Mouse (Mus musculus) CH12.LX (cell line): ENCODE data around the gene Opcml. TPM values are rescaled to one million over a fixed set of nuclear protein-coding genes. Genes with fewer than 3 reads are reported as not detected.

Experiments used
- DNase-seq: peaks from one replicate; pipeline ENCODE4 v3.0.0-alpha.2; 2013; ENCODE audit errors: extremely low read depth
- H3K27ac ChIP-seq: 2 replicates; pipeline ENCODE4 v1.5.1; 2012; ENCODE audit warnings: low read depth, mild to moderate bottlenecking, control low read depth, moderate library complexity; ENCODE audit not compliant: insufficient read depth
- H3K27me3 ChIP-seq: replicated peaks from 2 replicates; pipeline ENCODE3; 2012; ENCODE audit warnings: inconsistent platforms
- H3K36me3 ChIP-seq, 2 experiments: replicated peaks in 1 of 2; 2 replicates each; pipeline versions ENCODE3 to v1.6.1; 2012; ENCODE audit warnings: inconsistent platforms in 1 of 2, low read length in 1 of 2, mild to moderate bottlenecking in 1 of 2, mixed read lengths in 1 of 2, moderate library complexity in 1 of 2; ENCODE audit not compliant: control insufficient read depth in 1 of 2, insufficient read depth in 1 of 2
- H3K4me1 ChIP-seq, 2 experiments: 2 replicates each; pipeline ENCODE4 v1.6.1; 2012; ENCODE audit warnings: inconsistent platforms in 1 of 2, moderate library complexity in 1 of 2; ENCODE audit not compliant: insufficient read depth in 2 of 2, control insufficient read depth in 1 of 2
- H3K4me2 ChIP-seq: 2 replicates; pipeline ENCODE4 v1.6.1; 2012; ENCODE audit warnings: low read depth, mild to moderate bottlenecking, control low read depth; ENCODE audit not compliant: poor library complexity, insufficient read depth, severe bottlenecking
- H3K4me3 ChIP-seq, 3 experiments: fragments of 150-350 bp in 1 of 3; sonication (generic) in 1 of 3; replicated peaks in 1 of 3; 2 replicates each; pipeline versions ENCODE3 to v1.5.1; 2011 to 2012; ENCODE audit warnings: low read depth in 2 of 3, low read length in 2 of 3, mild to moderate bottlenecking in 2 of 3, moderate library complexity in 2 of 3, control low read depth in 1 of 3, improper control_type of control experiment in 1 of 3, inconsistent platforms in 1 of 3, mixed read lengths in 1 of 3; ENCODE audit not compliant: poor library complexity in 1 of 3
- H3K79me2 ChIP-seq: replicated peaks from 2 replicates; pipeline ENCODE4 v1.6.1; 2012; ENCODE audit warnings: mild to moderate bottlenecking, moderate library complexity; ENCODE audit not compliant: control insufficient read depth, poor library complexity, insufficient read depth, severe bottlenecking; ENCODE audit errors: extremely low read depth
- H3K9ac ChIP-seq: 2 replicates; pipeline ENCODE4 v1.6.1; 2012; ENCODE audit warnings: low read depth, mild to moderate bottlenecking, control low read depth, moderate library complexity; ENCODE audit not compliant: insufficient read depth
- H3K9me3 ChIP-seq: replicated peaks from 2 replicates; pipeline ENCODE3; 2012; ENCODE audit warnings: low read length, inconsistent platforms, mixed read lengths
- BHLHE40 ChIP-seq: IDR thresholded peaks from 2 replicates; pipeline ENCODE4 v1.6.1; 2011; ENCODE audit warnings: mild to moderate bottlenecking, low read depth, low read length, improper control_type of control experiment
- CHD2 ChIP-seq: IDR thresholded peaks from 2 replicates; pipeline ENCODE4 v1.6.1; 2011; ENCODE audit warnings: low read length, improper control_type of control experiment
- CTCF ChIP-seq, 2 experiments: IDR thresholded peaks in 1 of 2; conservative IDR thresholded peaks in 1 of 2; 2 replicates each; pipeline ENCODE4 v1.5.1; 2011 to 2012; ENCODE audit warnings: low read depth in 2 of 2, low read length in 2 of 2, improper control_type of control experiment in 1 of 2, inconsistent platforms in 1 of 2, mild to moderate bottlenecking in 1 of 2, moderate library complexity in 1 of 2
- ETS1 ChIP-seq: conservative IDR thresholded peaks from 2 replicates; pipeline ENCODE4 v1.6.1; 2012; ENCODE audit warnings: low read depth, mild to moderate bottlenecking, inconsistent platforms, low read length, improper control_type of control experiment, moderate library complexity
- HCFC1 ChIP-seq: IDR thresholded peaks from 2 replicates; pipeline ENCODE4 v1.6.1; 2012; ENCODE audit warnings: low read depth, mild to moderate bottlenecking, inconsistent platforms, low read length, improper control_type of control experiment
- JUND ChIP-seq: conservative IDR thresholded peaks from 2 replicates; pipeline ENCODE4 v1.6.1; 2011; ENCODE audit warnings: low read depth, low read length, improper control_type of control experiment
- MAX ChIP-seq: IDR thresholded peaks from 2 replicates; pipeline ENCODE4 v1.6.1; 2011; ENCODE audit warnings: low read length, improper control_type of control experiment
- MAZ ChIP-seq: IDR thresholded peaks from 2 replicates; pipeline ENCODE4 v1.6.1; 2012; ENCODE audit warnings: low read depth, mild to moderate bottlenecking, inconsistent platforms, low read length, improper control_type of control experiment, moderate library complexity
- MEF2A ChIP-seq: IDR thresholded peaks from 2 replicates; pipeline ENCODE4 v1.6.1; 2014; ENCODE audit warnings: low read depth, mild to moderate bottlenecking, inconsistent platforms, low read length, improper control_type of control experiment, borderline replicate concordance
- MXI1 ChIP-seq: IDR thresholded peaks from 2 replicates; pipeline ENCODE4 v1.6.1; 2011; ENCODE audit warnings: mild to moderate bottlenecking, low read depth, low read length, improper control_type of control experiment
- MYC ChIP-seq: IDR thresholded peaks from 2 replicates; pipeline ENCODE4 v1.6.1; 2011; ENCODE audit warnings: low read depth, mild to moderate bottlenecking, improper control_type of control experiment, low read length
- NELFE ChIP-seq: IDR thresholded peaks from 2 replicates; pipeline ENCODE4 v1.6.1; 2011; ENCODE audit warnings: low read depth, low read length, improper control_type of control experiment
- PAX5 ChIP-seq: IDR thresholded peaks from 2 replicates; pipeline ENCODE4 v1.6.1; 2012; ENCODE audit warnings: low read length, inconsistent platforms, mixed read lengths
- POLR2A ChIP-seq: IDR thresholded peaks from 2 replicates; pipeline ENCODE4 v1.6.1; 2011; ENCODE audit warnings: low read depth, mild to moderate bottlenecking, improper control_type of control experiment, low read length
- POLR2AphosphoS2 ChIP-seq: IDR thresholded peaks from 2 replicates; pipeline ENCODE4 v1.6.1; 2011; ENCODE audit warnings: low read depth, low read length, improper control_type of control experiment
- SMC3 ChIP-seq: IDR thresholded peaks from 2 replicates; pipeline ENCODE4 v1.6.1; 2011; ENCODE audit warnings: low read depth, low read length, improper control_type of control experiment
- TBP ChIP-seq: conservative IDR thresholded peaks from 2 replicates; pipeline ENCODE4 v1.6.1; 2011; ENCODE audit warnings: low read depth, low read length, improper control_type of control experiment
- USF2 ChIP-seq: conservative IDR thresholded peaks from 2 replicates; pipeline ENCODE4 v1.6.1; 2011; ENCODE audit warnings: low read depth, low read length, improper control_type of control experiment
- ZKSCAN1 ChIP-seq: IDR thresholded peaks from 2 replicates; pipeline ENCODE4 v1.6.1; 2012; ENCODE audit warnings: low read depth, inconsistent platforms, low read length, improper control_type of control experiment, borderline replicate concordance
- dilution Hi-C: fragments of 300-500 bp; cut with MboI; formaldehyde crosslinking; loops from 2 replicates; pipeline ENCODE4 v1.14.3; 2020; ENCODE audit warnings: low sequenced_read_pairs; ENCODE audit not compliant: extremely low pct_unique_long_range_greater_than_20kb, extremely low pct_ligation_motif_present
- in situ Hi-C: fragments of 300-500 bp; cut with MboI; formaldehyde crosslinking; loops from 3 replicates; pipeline ENCODE4 v1.14.3; 2019; ENCODE audit warnings: low sequenced_read_pairs, low pct_ligation_motif_present, low pct_unique_long_range_greater_than_20kb, mixed read lengths
- polyA plus RNA-seq: library from polyadenylated mRNA; unstranded; fragments of >175 nt; gene quantifications from 2 replicates; pipeline ENCODE4 v1.2.1, GENCODE M21; 2012; ENCODE audit warnings: low read depth; ENCODE audit not compliant: insufficient read length
- total RNA-seq, 2 experiments: library from RNA; depleted of rRNA; stranded (reverse); fragments of 300-350 nt in 1 of 2; fragments of >200 nt in 1 of 2; gene quantifications; 2 replicates each; pipeline ENCODE4 v1.2.3; 2012 to 2014

Opcml gene
- total and polyA plus RNA-seq, 3 experiments, result 0.34 to 0.60 TPM; not detected in 1

- dilution Hi-C loops (no loop called here), in situ Hi-C loops (no loop called here)
- Histone ChIP-seq H3K27ac (no peak overlapping the region), H3K9ac (no peak overlapping the region), H3K4me3 (no peak overlapping the region), H3K27me3 (no peaks in the 10 kb centered on the region), H3K4me2 (no peak overlapping the region), H3K79me2 (no peaks in the 10 kb centered on the region), H3K36me3 (no peaks in the 10 kb centered on the region), H3K9me3 (no peaks in the 10 kb centered on the region), H3K4me1 (no peaks in the 10 kb centered on the region)
- no peak for DNase-seq
- no peak for TF ChIP-seq USF2
- TF ChIP-seq CHD2, result no peak
- TF ChIP-seq POLR2A, result no peak
- TF ChIP-seq POLR2AphosphoS2, result no peak
- no peak for TF ChIP-seq ZKSCAN1
- TF ChIP-seq MEF2A, result no peak
- no peak for TF ChIP-seq MAX
- no peak for TF ChIP-seq CTCF (conservative IDR thresholded peaks at IDR 0.05 in 1 of 2, IDR thresholded peaks at IDR 0.05 in 1 of 2; ENCODE audit: low read depth in 2 of 2, low read length in 2 of 2)
- TF ChIP-seq MYC, result no peak
- no peak for TF ChIP-seq SMC3
- TF ChIP-seq JUND, result no peak
- TF ChIP-seq PAX5, result no peak
- TF ChIP-seq ETS1, result no peak
- TF ChIP-seq MXI1, result no peak
- TF ChIP-seq NELFE, result no peak
- TF ChIP-seq TBP, result no peak
- no peak for TF ChIP-seq BHLHE40
Measured at GRCm38 (mm10) chr9:27822681-27823080, 32.1 kb downstream of the Opcml start.

GRCm38 (mm10) chr9:27824424-27824823 is 33.8 kb downstream of the Opcml start:
- H3K79me2 ChIP-seq, result no peaks in the 10 kb centered on the region
- H3K27me3 ChIP-seq, result no peaks in the 10 kb centered on the region
- no peaks in the 10 kb centered on the region for H3K9me3 ChIP-seq
- no peak overlapping the region for H3K27ac ChIP-seq
- no peaks in the 10 kb centered on the region for H3K4me1 ChIP-seq
- no peak overlapping the region for H3K9ac ChIP-seq
- in situ Hi-C loops (no loop called here), dilution Hi-C loops (no loop called here)
- no peak for DNase-seq
- no peak overlapping the region for H3K4me3 ChIP-seq
- H3K36me3 ChIP-seq, result no peaks in the 10 kb centered on the region
- H3K4me2 ChIP-seq, result no peak overlapping the region
- no peak for TF ChIP-seq HCFC1
- no peak for TF ChIP-seq SMC3
- no peak for TF ChIP-seq MAZ
